Comparison of ENCODE assay signal across 8 mouse cellular contexts in the genomic region with DNA sequence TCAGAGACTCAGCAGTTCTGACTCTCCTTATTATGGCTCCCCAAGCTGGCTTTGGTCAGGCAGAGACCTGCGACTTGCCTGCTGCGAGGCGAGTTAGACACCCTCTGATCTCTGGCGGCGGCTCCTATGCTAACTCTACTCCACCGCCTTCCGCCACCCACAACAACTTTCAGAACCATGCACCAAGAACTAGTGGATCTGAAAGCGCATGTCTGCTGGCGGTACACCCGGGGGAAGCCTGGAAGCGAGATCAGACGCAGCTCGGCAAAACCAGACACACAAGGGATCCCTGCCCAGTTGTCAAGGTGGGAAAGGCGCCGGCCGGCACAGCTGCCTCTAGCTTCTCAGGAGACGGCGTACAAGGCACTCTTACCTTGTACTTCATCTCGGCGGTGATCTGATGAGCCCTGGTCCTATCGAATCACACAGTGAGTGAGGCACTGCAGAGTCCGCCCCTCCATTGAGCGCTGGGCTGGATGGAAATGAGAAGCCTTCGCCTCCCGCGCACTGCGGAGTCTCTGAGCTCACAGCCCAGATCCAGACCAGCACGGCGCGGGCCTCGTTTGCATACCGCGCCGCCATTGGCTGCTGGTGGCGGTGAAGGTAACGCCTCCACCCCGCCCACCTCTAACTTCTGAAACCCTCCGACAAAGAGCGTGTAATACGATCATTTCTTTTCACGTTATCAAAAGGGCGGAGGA.
DNase-seq lines count a peak whose midpoint lies in the region; ATAC-seq lines count a peak whose summit lies in the region.

No protein-coding gene starts in this region.

- H3K27ac ChIP-seq in intestine, embryonic 15.5 days, result peak overlapping the region; percentile 97

- H3K36me3 ChIP-seq in intestine, embryonic 15.5 days, result no peaks in the 10 kb centered on the region

- no peaks in the 10 kb centered on the region for H3K27me3 ChIP-seq in intestine, embryonic 15.5 days (replicated peaks)

- peaks cover 10% of the 10 kb centered on the region; the same call in 1 of the 2 replicates for H3K4me1 ChIP-seq in intestine, embryonic 15.5 days (replicated peaks)

- DNase-seq in adrenal gland, adult 8-10 months, result peak; percentile 93
- DNase-seq in embryo, embryonic 11.5 days (ENCODE audit: low read depth, low spot score), result peak; percentile 92
- peak; percentile 85 to 89 for DNase-seq in gastrocnemius, postnatal 36 days
- peak; percentile 95 to 97 for DNase-seq in left cerebral cortex, postnatal 25 days (ENCODE audit: low spot score in 2 of 2)
- peak; percentile 96 for DNase-seq in mesoderm, embryonic 11.5 days (ENCODE audit: low read depth, low spot score)
- peak; percentile 94 for DNase-seq in right cerebral cortex, postnatal 25 days
- peak; percentile 92 to 94 for DNase-seq in urinary bladder, postnatal 36 days (ENCODE audit: low spot score in 2 of 2)

- H3K9me3 ChIP-seq in intestine, embryonic 15.5 days, result no peaks in the 10 kb centered on the region

- peak overlapping the region; percentile 74 for H3K4me2 ChIP-seq in intestine, embryonic 15.5 days (replicated peaks)

- intact Hi-C loops in gastrocnemius, postnatal 36 days (cut with DNase I), result no loop called here
- intact Hi-C loops in left cerebral cortex, postnatal 25 days (cut with DNase I), result loop anchor here (1.0 to 5.0 kb wide), 4 partner anchors 18 to 214 kb away; no protein-coding TSS in a partner anchor

- H3K4me3 ChIP-seq in intestine, embryonic 15.5 days (replicated peaks), result peak overlapping the region; percentile 69

- peak overlapping the region; percentile 81 for H3K9ac ChIP-seq in intestine, embryonic 15.5 days

- ATAC-seq in intestine, embryonic 15.5 days, result peak; percentile 96

- under 1% methylated on average over 42 of the region's 42 CpGs for WGBS in intestine, embryonic 15.5 days

Comparison
In these comparisons a context has a peak if more than half of its experiments do, and no peak if none do; other contexts are left out.
1. Peak in every context shown above with its lines: DNase-seq, ATAC-seq, H3K4me3 ChIP-seq and H3K27ac ChIP-seq.